Mouse (Mus musculus) hindbrain, embryonic 12.5 days (tissue): Measurements from ENCODE around the gene P4hb. TPM values are rescaled to one million over a fixed set of nuclear protein-coding genes. Genes with fewer than 3 reads are reported as not detected.

Experiments
- ATAC-seq: fragments of 200-750 bp; cut with Nextera tagmentation; 2 replicates; pipeline ENCODE4 v1.8.0; 2017; ENCODE audit warnings: moderate TSS enrichment; ENCODE audit not compliant: low FRiP score
- H3K27ac ChIP-seq: fragments of 300-500 bp; sonication (generic); 2 replicates; pipeline ENCODE4 v1.5.1; 2016; ENCODE audit warnings: mild to moderate bottlenecking
- H3K27me3 ChIP-seq: fragments of 300-500 bp; sonication (generic); 2 replicates; pipeline ENCODE4 v1.6.1; 2016; ENCODE audit warnings: mild to moderate bottlenecking
- H3K36me3 ChIP-seq: fragments of 300-500 bp; sonication (generic); 2 replicates; pipeline ENCODE4 v1.6.1; 2016; ENCODE audit warnings: mild to moderate bottlenecking
- H3K4me1 ChIP-seq: fragments of 300-500 bp; sonication (generic); 2 replicates; pipeline ENCODE4 v1.6.1; 2016
- H3K4me2 ChIP-seq: fragments of 300-500 bp; sonication (generic); replicated peaks from 2 replicates; pipeline ENCODE4 v1.6.1; 2016; ENCODE audit warnings: mild to moderate bottlenecking
- H3K4me3 ChIP-seq: fragments of 300-500 bp; sonication (generic); 2 replicates; pipeline ENCODE4 v1.5.1; 2016; ENCODE audit warnings: mild to moderate bottlenecking
- H3K9ac ChIP-seq: fragments of 300-500 bp; sonication (generic); 2 replicates; pipeline ENCODE4 v1.6.1; 2016; ENCODE audit warnings: mild to moderate bottlenecking, moderate library complexity
- H3K9me3 ChIP-seq: fragments of 300-500 bp; sonication (generic); replicated peaks from 2 replicates; pipeline ENCODE4 v1.6.1; 2016; ENCODE audit warnings: mild to moderate bottlenecking
- WGBS: fragments of 180-500 bp; shearing (Covaris S2); methylation state at CpG from one replicate; pipeline ENCODE4 v1.1.7; 2016; 5-methylcytosine and 5-hydroxymethylcytosine counted together
- polyA plus RNA-seq: library from polyadenylated mRNA; unstranded; fragments of >200 nt; fragmentation: Nextera tagmentation; extraction: Ambion mirVana; gene quantifications from 2 replicates; pipeline ENCODE4 v1.2.1, GENCODE M21; 2016

P4hb gene
- polyA plus RNA-seq, 1 experiment from 2014 or later = 473 TPM

DNA sequence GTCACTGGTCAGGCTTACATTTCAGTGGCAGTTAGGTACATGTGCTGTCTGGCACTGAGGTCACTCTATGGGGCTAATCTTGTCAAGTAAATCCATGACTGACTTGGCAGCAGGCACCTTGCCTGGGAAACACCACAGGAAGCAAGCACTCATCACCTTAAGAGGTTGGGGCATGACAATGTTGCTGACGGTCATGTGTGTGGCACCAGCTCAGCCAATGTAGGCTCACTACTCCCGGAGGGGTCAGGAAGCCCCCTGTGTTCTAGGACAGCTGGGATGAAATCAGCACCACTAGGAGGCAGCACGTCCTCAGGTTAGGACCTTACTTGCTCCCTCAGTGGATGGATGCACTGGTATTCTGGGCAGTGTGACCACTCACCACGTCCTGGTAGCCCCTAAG lies 31.1 kb downstream of the P4hb start:
- 47% methylated on average over 4 of the region's 4 CpGs for WGBS
- no peak for ATAC-seq
- peaks cover 32% of the 10 kb centered on the region for H3K36me3 ChIP-seq

GRCm38 (mm10) chr11:120539285-120540014 lies 33.6 kb downstream of the P4hb start:
- Histone ChIP-seq H3K4me3 (no peak overlapping the region), H3K4me1 (peaks cover 19% of the 10 kb centered on the region), H3K4me2 (peak overlapping the region; percentile 14; the same call in 1 of the 2 replicates), H3K27me3 (peaks cover 5% of the 10 kb centered on the region; the same call in 1 of the 2 replicates), H3K9me3 (no peaks in the 10 kb centered on the region), H3K36me3 (peaks cover 26% of the 10 kb centered on the region), H3K27ac (peak overlapping the region; percentile 75), H3K9ac (peak overlapping the region; percentile 36; the same call in 1 of the 2 replicates)
- WGBS = 25% methylated on average over 10 of the region's 10 CpGs
- peak; percentile 62 for ATAC-seq

More for the DNA sequence above, 31.1 kb downstream of the P4hb start:
- Histone ChIP-seq H3K4me3 (no peak overlapping the region), H3K27me3 (no peaks in the 10 kb centered on the region), H3K4me2 (no peak overlapping the region), H3K9me3 (no peaks in the 10 kb centered on the region), H3K4me1 (peaks cover 19% of the 10 kb centered on the region), H3K27ac (no peak overlapping the region), H3K9ac (no peak overlapping the region)

- no peak; the same call in 1 of the 2 replicates for ATAC-seq
- peaks cover 10% of the 10 kb centered on the region; the same call in 1 of the 2 replicates for H3K27me3 ChIP-seq
- peak overlapping the region; percentile 75 for H3K27ac ChIP-seq
- 0 out of 2 replicates have a peak overlapping the region, but pooled peaks have one; percentile 27 for H3K9ac ChIP-seq
- 50% methylated on average over 8 of the region's 8 CpGs for WGBS
- peaks cover 21% of the 10 kb centered on the region for H3K36me3 ChIP-seq
- H3K9me3 ChIP-seq = no peaks in the 10 kb centered on the region
- H3K4me2 ChIP-seq = peak overlapping the region; percentile 14; the same call in 1 of the 2 replicates
- H3K4me1 ChIP-seq = peaks cover 19% of the 10 kb centered on the region
- H3K4me3 ChIP-seq = no peak overlapping the region
Observed at GRCm38 (mm10) chr11:120538955-120539284, 34.1 kb downstream of the P4hb start.

GRCm38 (mm10) chr11:120538485-120538884 lies 34.6 kb downstream of the P4hb start:
- Histone ChIP-seq H3K9ac (0 out of 2 replicates have a peak overlapping the region, but pooled peaks have one; percentile 4), H3K9me3 (no peaks in the 10 kb centered on the region), H3K4me2 (no peak overlapping the region), H3K27me3 (peaks cover 12% of the 10 kb centered on the region; the same call in 1 of the 2 replicates), H3K36me3 (peaks cover 17% of the 10 kb centered on the region), H3K4me1 (peaks cover 19% of the 10 kb centered on the region), H3K4me3 (no peak overlapping the region), H3K27ac (peak overlapping the region; percentile 75)
- ATAC-seq = no peak
- 78% methylated on average over 3 of the region's 3 CpGs for WGBS

DNA sequence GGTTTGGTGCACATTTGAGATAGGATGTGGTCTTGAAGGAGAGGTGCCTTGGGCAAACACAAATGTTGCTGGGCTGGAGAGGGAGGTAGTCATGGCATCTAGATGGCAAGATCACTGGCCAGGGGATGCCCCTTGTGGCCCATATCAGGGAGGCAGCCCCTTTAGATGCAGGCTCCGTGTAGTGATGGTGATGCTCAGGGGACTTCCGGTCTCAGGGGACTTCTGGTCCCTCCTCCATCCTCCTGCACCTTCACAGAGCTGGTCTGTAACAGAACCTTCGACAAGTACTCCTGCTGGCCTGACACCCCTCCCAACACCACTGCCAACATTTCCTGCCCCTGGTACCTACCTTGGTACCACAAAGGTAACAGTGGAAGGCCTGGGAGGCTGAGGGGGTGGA lies 37.2 kb downstream of the P4hb start:
- Histone ChIP-seq H3K27me3 (peaks cover 38% of the 10 kb centered on the region), H3K9me3 (no peaks in the 10 kb centered on the region), H3K27ac (no peak overlapping the region), H3K4me1 (peaks cover 23% of the 10 kb centered on the region), H3K9ac (no peak overlapping the region), H3K36me3 (no peaks in the 10 kb centered on the region), H3K4me3 (no peak overlapping the region), H3K4me2 (no peak overlapping the region)
- WGBS = 80% methylated on average over 3 of the region's 3 CpGs
- no peak for ATAC-seq

GRCm38 (mm10) chr11:120535145-120535544 lies 37.9 kb downstream of the P4hb start:
- Histone ChIP-seq H3K4me3 (no peak overlapping the region), H3K36me3 (no peaks in the 10 kb centered on the region), H3K27me3 (peaks cover 45% of the 10 kb centered on the region), H3K4me1 (peaks cover 28% of the 10 kb centered on the region), H3K9me3 (no peaks in the 10 kb centered on the region), H3K9ac (no peak overlapping the region), H3K4me2 (no peak overlapping the region), H3K27ac (no peak overlapping the region)
- 82% methylated on average over 3 of the region's 3 CpGs for WGBS
- no peak for ATAC-seq

DNA sequence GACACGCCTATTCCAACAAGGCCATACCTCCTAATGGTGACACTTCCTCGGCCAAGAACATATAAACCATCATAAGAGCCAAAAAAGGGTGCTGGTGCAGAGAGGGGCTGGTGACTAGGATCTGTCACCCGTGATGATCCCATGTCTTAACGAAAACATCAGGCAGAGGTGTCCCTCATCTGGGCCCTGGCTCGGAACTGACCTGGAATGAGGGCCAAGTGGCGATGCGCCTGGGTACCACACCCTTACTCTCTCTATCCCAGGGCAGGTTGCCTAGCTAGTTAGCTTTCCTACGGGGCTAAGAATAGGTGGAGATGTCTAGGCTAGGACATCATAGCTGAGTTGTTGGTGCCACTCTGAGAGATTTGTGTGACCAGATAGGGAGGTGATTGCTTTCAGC lies 39.0 kb downstream of the P4hb start:
- Histone ChIP-seq H3K27me3 (peaks cover 55% of the 10 kb centered on the region), H3K9ac (no peak overlapping the region), H3K9me3 (no peaks in the 10 kb centered on the region), H3K4me1 (peaks cover 18% of the 10 kb centered on the region), H3K4me2 (no peak overlapping the region), H3K36me3 (no peaks in the 10 kb centered on the region), H3K4me3 (no peak overlapping the region), H3K27ac (no peak overlapping the region)
- no peak for ATAC-seq
- 81% methylated on average over 8 of the region's 8 CpGs for WGBS

DNA sequence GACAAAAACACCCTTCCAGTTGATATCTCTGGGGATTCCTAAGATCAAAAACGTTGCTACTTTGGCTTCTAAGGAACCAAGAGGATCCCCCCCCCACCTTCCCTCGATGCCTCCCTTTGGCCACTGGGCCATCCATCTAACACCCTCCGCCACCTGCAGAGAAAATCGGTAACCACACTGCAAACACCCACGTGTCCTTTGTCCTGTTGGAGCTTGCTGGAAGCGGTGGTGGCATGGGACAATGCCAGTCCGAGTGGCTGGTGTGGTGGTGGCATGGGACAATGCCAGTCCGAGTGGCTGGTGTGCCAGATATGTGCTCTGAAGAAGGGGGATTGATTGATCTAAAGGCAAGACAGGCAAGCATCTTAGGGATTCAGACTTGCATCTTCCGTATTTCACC lies 41.4 kb downstream of the P4hb start:
- Histone ChIP-seq H3K27ac (no peak overlapping the region), H3K4me3 (no peak overlapping the region), H3K4me1 (peaks cover 9% of the 10 kb centered on the region), H3K36me3 (no peaks in the 10 kb centered on the region), H3K4me2 (peak overlapping the region; percentile 62; the same call in 1 of the 2 replicates), H3K9me3 (no peaks in the 10 kb centered on the region), H3K9ac (no peak overlapping the region), H3K27me3 (peaks cover 73% of the 10 kb centered on the region)
- no peak for ATAC-seq
- WGBS = 26% methylated on average over 9 of the region's 9 CpGs

DNA sequence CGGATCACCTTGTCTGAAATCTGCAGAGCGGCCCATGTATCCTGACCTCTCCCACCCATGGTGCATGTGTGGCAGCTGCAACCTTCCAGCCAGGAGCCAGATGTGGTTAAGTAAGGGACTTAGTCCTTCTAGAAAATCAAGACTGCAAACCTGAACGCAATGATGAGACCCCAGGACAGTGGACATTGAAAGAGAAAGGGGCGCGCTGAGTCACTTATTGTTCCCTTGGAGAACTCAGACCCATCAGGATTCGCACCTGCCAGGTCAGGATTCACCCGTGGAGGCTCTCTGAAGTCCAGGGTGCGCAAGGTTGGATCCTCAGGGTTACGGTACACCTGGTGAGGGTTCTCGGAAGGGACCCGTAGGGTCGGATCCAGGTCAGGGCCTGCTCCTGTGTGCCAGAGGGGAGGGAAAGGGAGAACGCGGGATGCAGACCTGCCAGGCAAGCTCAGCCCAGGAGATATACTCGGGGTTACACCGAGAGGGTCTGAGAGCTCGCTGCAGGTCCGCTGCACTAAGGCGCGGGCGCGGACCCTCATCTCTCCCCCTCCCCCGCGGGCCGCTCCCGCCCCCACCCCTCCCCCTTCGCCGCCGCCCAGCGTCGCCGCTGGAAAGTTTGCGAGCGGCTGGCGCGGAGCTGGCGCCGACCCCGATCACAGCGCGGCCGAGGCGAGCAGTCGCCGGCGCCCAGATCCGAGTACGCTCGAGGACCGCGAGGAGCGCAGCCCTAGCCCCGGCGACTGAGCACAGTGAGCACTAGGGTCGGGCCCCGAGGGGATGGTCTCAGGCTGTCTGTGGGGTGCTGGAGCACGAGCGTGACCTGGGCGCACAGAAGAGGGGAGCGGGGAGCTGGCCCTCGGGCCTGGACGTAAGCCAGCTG lies 42.7 kb downstream of the P4hb start, which contains the start of gene Gcgr:
TSS of gene Gcgr (plus strand) at position 615 of the 880 bp plus-strand sequence.
- Histone ChIP-seq H3K4me2 (peak within 1 kb of the TSS; percentile 62), H3K4me3 (peak within 1 kb of the TSS; percentile 39), H3K36me3 (no peaks in the 10 kb centered on the region), H3K4me1 (peaks cover 9% of the 10 kb centered on the region), H3K9ac (peak within 1 kb of the TSS; percentile 55), H3K27ac (no peak within 1 kb of the TSS), H3K9me3 (no peaks in the 10 kb centered on the region), H3K27me3 (peaks cover 73% of the 10 kb centered on the region)
- WGBS = 9% methylated on average over 49 of the region's 62 CpGs
- no peak for ATAC-seq

DNA sequence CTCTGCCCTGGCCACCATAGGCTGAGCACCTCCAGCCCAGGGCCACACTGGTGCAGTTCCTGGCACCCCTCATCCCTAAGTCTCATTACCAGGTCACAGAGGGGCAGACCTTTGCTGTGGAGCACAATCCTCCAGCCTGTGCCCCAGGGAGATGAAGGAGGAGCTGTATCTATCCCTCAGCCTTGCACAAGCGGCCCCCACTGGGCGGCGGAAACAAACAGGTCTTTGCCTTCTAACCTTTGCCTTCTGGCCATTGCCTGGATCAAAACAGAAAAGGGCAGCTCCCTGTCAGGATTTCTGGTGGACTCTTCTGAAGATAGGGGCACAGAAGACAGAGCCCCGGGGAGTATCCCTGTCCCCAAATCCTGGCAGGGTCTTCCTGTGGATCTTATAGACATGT lies 44.1 kb downstream of the P4hb start:
- Histone ChIP-seq H3K27ac (no peak overlapping the region), H3K4me1 (peaks cover 9% of the 10 kb centered on the region), H3K4me2 (no peak overlapping the region), H3K4me3 (no peak overlapping the region), H3K9ac (no peak overlapping the region), H3K27me3 (peaks cover 62% of the 10 kb centered on the region), H3K9me3 (no peaks in the 10 kb centered on the region), H3K36me3 (no peaks in the 10 kb centered on the region)
- 43% methylated on average over 4 of the region's 4 CpGs for WGBS
- ATAC-seq = no peak

- WGBS = 80% methylated on average over 9 of the region's 9 CpGs
- Histone ChIP-seq H3K9ac (no peak overlapping the region), H3K4me1 (peaks cover 9% of the 10 kb centered on the region), H3K4me2 (no peak overlapping the region), H3K4me3 (no peak overlapping the region), H3K9me3 (no peaks in the 10 kb centered on the region), H3K27ac (no peak overlapping the region), H3K27me3 (peaks cover 55% of the 10 kb centered on the region), H3K36me3 (no peaks in the 10 kb centered on the region)
- no peak for ATAC-seq
Observed at GRCm38 (mm10) chr11:120527690-120528354, 45.2 kb downstream of the P4hb start.

DNA sequence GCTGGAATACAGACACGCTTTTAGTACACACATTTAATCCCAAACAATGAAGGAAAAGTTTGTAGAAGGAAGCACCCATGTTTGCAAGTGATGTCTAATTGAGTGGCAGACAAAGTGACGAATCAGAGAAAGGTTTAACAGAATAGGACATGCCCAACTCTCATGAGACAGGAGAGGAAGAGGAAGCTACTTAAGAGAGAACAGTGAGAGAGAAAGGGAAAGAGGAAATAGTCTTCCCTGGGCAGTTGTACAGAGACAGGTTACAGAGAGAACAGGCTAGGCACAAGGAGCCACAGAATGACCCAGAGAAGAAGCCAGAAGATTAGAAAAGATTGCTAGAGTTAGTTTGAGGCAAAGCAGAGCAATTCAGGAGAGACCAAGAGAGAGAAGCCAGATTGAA lies 47.1 kb downstream of the P4hb start:
- Histone ChIP-seq H3K27ac (no peak overlapping the region), H3K27me3 (peaks cover 36% of the 10 kb centered on the region), H3K4me3 (no peak overlapping the region), H3K4me2 (no peak overlapping the region), H3K4me1 (peaks cover 7% of the 10 kb centered on the region), H3K9ac (no peak overlapping the region), H3K9me3 (no peaks in the 10 kb centered on the region), H3K36me3 (no peaks in the 10 kb centered on the region)
- 72% methylated on average over 2 of the region's 2 CpGs for WGBS
- ATAC-seq = no peak
